Mouse (Mus musculus): Measurements from ENCODE around the gene Chad. TPM values are rescaled to one million over a fixed set of nuclear protein-coding genes. Genes with fewer than 3 reads are reported as not detected.

Chad gene
- total RNA-seq, 2 experiments from 2014 or later, result 0.33 to 0.34 TPM

GRCm38 (mm10) chr11:94567326-94567725 is 2.5 kb downstream of the Chad start:
- no peak overlapping the region for H3K27ac ChIP-seq
- no peak for TF ChIP-seq CTCF (IDR thresholded peaks at IDR 0.05)
- no peak for DNase-seq (ENCODE audit: extremely low spot score in 1 of 2, low spot score in 2 of 2)
- H3K4me3 ChIP-seq, result no peak overlapping the region
- intact Hi-C loops (cut with DNase I), result loop anchor here (5.0 kb wide), 1 partner anchor 35 kb away; the partner anchor contains the start of gene Acsf2

DNA sequence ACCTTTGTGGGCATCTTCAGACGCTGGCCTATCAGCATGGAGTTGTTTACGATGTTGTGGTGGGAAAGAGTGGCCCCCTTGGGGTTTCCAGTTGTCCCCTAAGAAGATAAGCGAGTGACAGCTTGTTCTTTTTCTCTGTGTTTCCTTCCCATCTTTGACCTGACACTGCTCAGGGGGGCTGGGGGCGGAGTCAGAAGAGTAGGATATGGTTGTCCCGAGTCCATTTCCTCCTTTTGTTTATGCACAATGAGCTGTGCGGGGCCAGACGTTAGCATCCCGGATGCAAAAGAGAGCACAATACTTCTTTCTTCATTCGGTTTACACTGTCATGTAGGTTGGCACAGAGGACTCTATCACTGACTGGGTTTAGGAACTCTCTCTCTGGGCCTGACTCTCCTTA is 5.8 kb downstream of the Chad start:
- no peak overlapping the region for H3K4me3 ChIP-seq
- intact Hi-C loops (cut with DNase I), result no loop called here
- H3K27ac ChIP-seq, result no peak overlapping the region
- no peak for TF ChIP-seq CTCF (IDR thresholded peaks at IDR 0.05)
- no peak for DNase-seq (ENCODE audit: extremely low spot score in 1 of 2, low spot score in 2 of 2)

- intact Hi-C loops (cut with DNase I), result no loop called here
- DNase-seq (ENCODE audit: extremely low spot score in 1 of 2, low spot score in 2 of 2), result no peak
- Histone ChIP-seq H3K27ac (no peak overlapping the region), H3K4me3 (no peak overlapping the region)
- no peak for TF ChIP-seq CTCF (IDR thresholded peaks at IDR 0.05)
These were observed 7.0 kb downstream of the Chad start for GRCm38 (mm10) chr11:94571850-94572249.

DNA sequence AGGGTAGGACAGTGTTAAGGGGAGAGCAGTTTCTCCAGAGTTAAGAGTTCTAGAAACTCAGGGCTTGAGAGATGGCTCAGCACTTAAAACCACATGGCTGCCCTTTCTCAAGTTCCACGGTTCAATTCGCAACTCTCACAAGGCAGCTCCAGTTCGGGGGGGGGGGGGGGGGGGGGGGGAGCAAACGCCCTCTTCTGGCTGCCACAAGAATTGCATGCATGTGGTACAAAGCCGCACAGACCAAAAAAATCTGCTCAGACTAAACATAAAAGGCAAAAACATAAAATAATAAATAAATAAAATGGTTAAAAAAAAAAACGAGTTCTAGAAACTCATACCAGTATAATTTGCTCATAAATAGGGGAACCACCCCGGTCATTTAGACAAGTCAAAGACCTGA is 9.7 kb downstream of the Chad start:
- DNase-seq (ENCODE audit: extremely low spot score in 1 of 2, low spot score in 2 of 2), result no peak
- Histone ChIP-seq H3K4me3 (no peak overlapping the region), H3K27ac (no peak overlapping the region)
- intact Hi-C loops (cut with DNase I), result no loop called here
- TF ChIP-seq CTCF (IDR thresholded peaks at IDR 0.05), result peak; percentile 56

DNA sequence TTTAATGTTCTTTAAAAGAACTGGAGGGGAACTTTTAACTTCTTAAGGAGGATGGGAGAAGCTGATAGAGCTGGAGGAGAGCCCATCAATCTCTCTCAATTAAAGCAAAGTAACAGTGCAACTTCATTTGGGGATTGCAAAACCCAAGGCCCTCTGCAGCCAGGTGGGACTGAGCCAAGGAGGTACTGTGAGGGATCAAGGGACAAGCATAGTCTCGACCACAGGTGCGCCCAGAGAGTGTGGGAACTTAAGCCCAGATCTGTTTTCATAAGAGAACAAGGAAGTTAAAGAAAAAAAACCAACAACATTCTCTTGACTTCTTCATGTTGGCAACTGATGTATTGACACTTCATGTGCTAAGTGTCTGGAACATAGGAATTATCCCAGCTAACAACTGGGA is 10.2 kb downstream of the Chad start:
- intact Hi-C loops (cut with DNase I), result no loop called here
- Histone ChIP-seq H3K27ac (no peak overlapping the region), H3K4me3 (no peak overlapping the region)
- no peak for DNase-seq (ENCODE audit: extremely low spot score in 1 of 2, low spot score in 2 of 2)
- TF ChIP-seq CTCF (IDR thresholded peaks at IDR 0.05), result no peak

DNA sequence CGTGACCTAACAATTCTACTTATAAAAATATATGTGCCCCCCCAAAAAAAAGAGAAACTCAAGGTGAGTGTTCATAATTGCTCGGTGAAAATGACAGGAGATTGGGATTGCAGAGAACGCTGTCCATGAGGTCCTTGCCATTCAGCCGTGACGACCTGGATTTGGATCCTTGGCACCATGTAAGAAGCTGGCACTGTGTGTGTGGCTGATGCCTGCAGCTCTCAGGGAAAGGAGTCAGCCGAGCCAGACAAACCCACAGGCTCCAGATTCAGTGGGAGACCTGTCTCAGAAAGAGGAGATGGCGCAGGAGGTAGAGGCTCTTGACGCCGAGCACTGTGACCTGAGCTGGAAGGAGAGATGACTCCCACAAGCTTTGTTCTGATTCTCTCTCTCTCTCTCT is 11.5 kb downstream of the Chad start:
- H3K4me3 ChIP-seq, result no peak overlapping the region
- no peak overlapping the region for H3K27ac ChIP-seq
- no peak for TF ChIP-seq CTCF (IDR thresholded peaks at IDR 0.05)
- no peak for DNase-seq (ENCODE audit: extremely low spot score in 1 of 2, low spot score in 2 of 2)
- intact Hi-C loops (cut with DNase I), result no loop called here

- no peak for DNase-seq (ENCODE audit: extremely low spot score in 1 of 2, low spot score in 2 of 2)
- intact Hi-C loops (cut with DNase I), result no loop called here
- no peak for TF ChIP-seq CTCF (IDR thresholded peaks at IDR 0.05)
- H3K27ac ChIP-seq, result no peak overlapping the region
- H3K4me3 ChIP-seq, result no peak overlapping the region
These were observed 15.4 kb downstream of the Chad start for GRCm38 (mm10) chr11:94580111-94580740.

- TF ChIP-seq CTCF (IDR thresholded peaks at IDR 0.05), result no peak
- intact Hi-C loops (cut with DNase I), result no loop called here
- Histone ChIP-seq H3K4me3 (no peak overlapping the region), H3K27ac (no peak overlapping the region)
- DNase-seq (ENCODE audit: extremely low spot score in 1 of 2, low spot score in 2 of 2), result no peak
These were observed 20.2 kb downstream of the Chad start for GRCm38 (mm10) chr11:94585091-94585490.

GRCm38 (mm10) chr11:94587511-94587910 is 22.7 kb downstream of the Chad start:
- intact Hi-C loops (cut with DNase I), result no loop called here
- no peak for DNase-seq (ENCODE audit: extremely low spot score in 1 of 2, low spot score in 2 of 2)
- no peak for TF ChIP-seq CTCF (IDR thresholded peaks at IDR 0.05)

DNA sequence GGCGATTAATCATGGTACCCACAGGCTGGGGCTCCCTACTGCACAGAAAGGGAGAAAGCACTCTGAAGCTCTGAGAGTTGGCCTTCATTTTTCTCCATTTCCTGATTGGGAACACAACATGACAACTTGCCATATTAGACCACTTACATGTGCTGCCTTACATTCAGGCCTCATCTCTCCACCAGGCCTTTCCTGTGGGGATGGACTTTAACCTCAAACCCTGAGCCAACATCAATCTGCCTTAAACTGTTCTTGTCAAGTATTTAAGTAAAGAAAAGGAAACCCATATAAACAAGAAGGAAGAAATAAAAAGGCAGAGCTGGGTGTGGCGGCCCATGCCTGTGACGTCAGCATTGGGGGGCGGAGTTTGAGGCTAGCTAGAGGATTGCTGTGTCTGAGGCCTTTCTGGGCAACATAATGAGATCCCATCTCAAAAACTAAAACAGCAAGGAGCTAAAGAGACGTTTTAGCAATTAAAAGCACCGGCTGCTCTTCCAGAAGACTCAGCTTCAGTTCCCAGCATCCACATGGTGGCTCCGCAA is 31.5 kb downstream of the Chad start:
- H3K4me3 ChIP-seq, result no peak overlapping the region
- no peak for TF ChIP-seq CTCF (IDR thresholded peaks at IDR 0.05)
- no peak for DNase-seq (ENCODE audit: extremely low spot score in 1 of 2, low spot score in 2 of 2)
- intact Hi-C loops (cut with DNase I), result no loop called here
- no peak overlapping the region for H3K27ac ChIP-seq

More at GRCm38 (mm10) chr11:94587511-94587910, 22.7 kb downstream of the Chad start:
- H3K4me3 ChIP-seq, result no peak overlapping the region
- H3K27ac ChIP-seq, result no peak overlapping the region

GRCm38 (mm10) chr11:94597319-94597718 is 32.5 kb downstream of the Chad start:
- DNase-seq (ENCODE audit: extremely low spot score in 1 of 2, low spot score in 2 of 2), result no peak
- intact Hi-C loops (cut with DNase I), result no loop called here
- Histone ChIP-seq H3K4me3 (no peak overlapping the region), H3K27ac (no peak overlapping the region)
- no peak for TF ChIP-seq CTCF (IDR thresholded peaks at IDR 0.05)

GRCm38 (mm10) chr11:94598437-94599120 is 33.7 kb downstream of the Chad start:
- Histone ChIP-seq H3K4me3 (no peak overlapping the region), H3K27ac (no peak overlapping the region)
- no peak for DNase-seq (ENCODE audit: extremely low spot score in 1 of 2, low spot score in 2 of 2)
- TF ChIP-seq CTCF (IDR thresholded peaks at IDR 0.05), result no peak; the same call in 1 of the 2 replicates
- intact Hi-C loops (cut with DNase I), result no loop called here

Measured in left cerebral cortex, adult 2 months (tissue).